Mouse (Mus musculus) neural tube, embryonic 14.5 days (tissue): ENCODE data around the gene Kcmf1. TPM values are rescaled to one million over a fixed set of nuclear protein-coding genes. Genes with fewer than 3 reads are reported as not detected.

ENCODE experiments used
- ATAC-seq: fragments of 200-750 bp; cut with Nextera tagmentation; 2 replicates; pipeline ENCODE4 v1.8.0; 2017; ENCODE audit warnings: low read depth, mild to moderate bottlenecking, moderate TSS enrichment, moderate library complexity
- H3K27ac ChIP-seq: fragments of 300-500 bp; sonication (generic); 2 replicates; pipeline ENCODE4 v1.5.1; 2014; ENCODE audit warnings: low read depth, mild to moderate bottlenecking, control low read depth, low read length, moderate library complexity, mixed read lengths
- H3K27me3 ChIP-seq: fragments of 300-500 bp; sonication (generic); 2 replicates; pipeline ENCODE4 v1.6.1; 2014; ENCODE audit warnings: low read length; ENCODE audit not compliant: control insufficient read depth, insufficient read depth
- H3K36me3 ChIP-seq: fragments of 300-500 bp; sonication (generic); 2 replicates; pipeline ENCODE4 v1.6.1; 2014; ENCODE audit warnings: low read length, mixed read lengths; ENCODE audit not compliant: control insufficient read depth, insufficient read depth
- H3K4me1 ChIP-seq: fragments of 300-500 bp; sonication (generic); 2 replicates; pipeline ENCODE4 v1.6.1; 2014; ENCODE audit warnings: low read length; ENCODE audit not compliant: control insufficient read depth, insufficient read depth
- H3K4me2 ChIP-seq: fragments of 300-500 bp; sonication (generic); 2 replicates; pipeline ENCODE4 v1.6.1; 2014; ENCODE audit warnings: mild to moderate bottlenecking, low read depth, low read length, control low read depth
- H3K4me3 ChIP-seq: fragments of 300-500 bp; sonication (generic); 2 replicates; pipeline ENCODE4 v1.5.1; 2014; ENCODE audit warnings: low read depth, low read length, control low read depth, mixed read lengths
- H3K9ac ChIP-seq: fragments of 300-500 bp; sonication (generic); replicated peaks from 2 replicates; pipeline ENCODE4 v1.6.1; 2014; ENCODE audit warnings: low read depth, mild to moderate bottlenecking, control low read depth, low read length, mixed read lengths
- H3K9me3 ChIP-seq: fragments of 300-500 bp; sonication (generic); 2 replicates; pipeline ENCODE4 v1.6.1; 2016; ENCODE audit warnings: low read length; ENCODE audit not compliant: control insufficient read depth
- WGBS: fragments of 180-500 bp; shearing (Covaris S2); extraction: QIAGEN DNeasy Blood & Tissue Kit; methylation state at CpG from one replicate; pipeline ENCODE4 v1.1.7; 2014; 5-methylcytosine and 5-hydroxymethylcytosine counted together
- polyA plus RNA-seq: library from polyadenylated mRNA; unstranded; fragments of >200 nt; fragmentation: Nextera tagmentation; extraction: Ambion mirVana; gene quantifications from 2 replicates; pipeline ENCODE4 v1.2.1, GENCODE M21; 2014

Gene Kcmf1
- polyA plus RNA-seq, 1 experiment from 2014 or later = 37.1 TPM

DNA sequence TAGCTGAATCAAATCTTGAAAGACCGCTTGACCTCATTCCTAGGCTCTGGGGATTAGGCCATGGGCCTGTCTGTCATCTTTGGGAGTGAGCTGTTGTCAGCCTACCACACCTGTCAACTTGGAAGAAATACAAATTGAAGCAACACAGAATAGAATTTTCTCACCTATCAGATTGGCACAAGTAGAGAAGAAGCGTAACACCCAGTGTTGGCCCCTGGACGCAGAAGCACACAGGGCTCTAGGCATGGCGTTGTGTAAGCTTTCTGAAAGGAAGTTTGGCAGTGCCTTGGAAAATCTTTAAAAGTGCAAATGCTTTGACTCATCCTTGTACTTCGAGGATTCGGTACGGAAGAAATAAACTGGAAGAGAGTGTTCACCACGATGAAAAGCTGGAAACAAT is 107.1 kb downstream of the Kcmf1 start:
- Histone ChIP-seq H3K27ac (no peak overlapping the region), H3K4me3 (no peak overlapping the region), H3K27me3 (peaks cover 3% of the 10 kb centered on the region; the same call in 1 of the 2 replicates), H3K36me3 (no peaks in the 10 kb centered on the region), H3K4me1 (no peaks in the 10 kb centered on the region), H3K9ac (no peak overlapping the region), H3K4me2 (no peak overlapping the region), H3K9me3 (no peaks in the 10 kb centered on the region)
- WGBS = 96% methylated on average over 8 of the region's 8 CpGs
- ATAC-seq = no peak

Other genes with a start within 250 kb of the Kcmf1 start
- gene Tcf7l1, start 110.7 kb downstream of the Kcmf1 start, polyA plus RNA-seq = 5.2 and 8.0 TPM in 2 replicates
- 4,880 and 5,654 TPM in 2 replicates for gene Tmsb10, start 58.8 kb upstream of the Kcmf1 start, polyA plus RNA-seq